Mouse (Mus musculus) left cerebral cortex, adult 6 months (tissue): Measurements from ENCODE around the gene Gpalpp1. TPM values are rescaled to one million over a fixed set of nuclear protein-coding genes. Genes with fewer than 3 reads are reported as not detected.

Source experiments
- long read RNA-seq, 2 experiments: library from polyadenylated mRNA; unstranded; transcript quantifications; one replicate each; pipeline ENCODE4 v2.0.0; 2019 to 2020
- polyA plus RNA-seq: library from polyadenylated mRNA; unstranded; fragments of <200 nt; fragmentation: Nextera tagmentation; gene quantifications from 2 replicates; pipeline ENCODE4 v1.2.3, GENCODE M21; 2021

Gpalpp1 gene
- polyA plus RNA-seq = 6.7 and 7.0 TPM in 2 replicates
- long read RNA-seq, experiment 1, full-length matches to known transcripts = 27 of 39 reads
- long read RNA-seq, experiment 1, partial matches to known transcripts = 1 of 39 reads
- long read RNA-seq, experiment 1, other reads (novel, unspliced or antisense) = 11 of 39 reads
- long read RNA-seq, experiment 2, full-length matches to known transcripts = 5 of 20 reads
- long read RNA-seq, experiment 2, partial matches to known transcripts = 6 of 20 reads
- long read RNA-seq, experiment 2, other reads (novel, unspliced or antisense) = 9 of 20 reads

GRCm38 (mm10) chr14:76110396-76111221 is at the start of gene Gpalpp1, which contains the start of gene Nufip1:
Gene Gpalpp1 (minus strand): TSS chr14:76110760.
Gene Nufip1 (plus strand): TSS chr14:76110891.

Other genes starting within 250 kb of the Gpalpp1 start
- gene Kctd4, start 155.8 kb downstream of the Gpalpp1 start, polyA plus RNA-seq = 6.8 and 12.0 TPM in 2 replicates
- gene Gtf2f2, start 99.9 kb downstream of the Gpalpp1 start, polyA plus RNA-seq = 19.1 and 21.7 TPM in 2 replicates
- gene Nufip1, start 131 bp upstream of the Gpalpp1 start, polyA plus RNA-seq = 5.4 and 5.7 TPM in 2 replicates